Mouse (Mus musculus): Measurements from ENCODE around the gene Vps26a. TPM values are rescaled to one million over a fixed set of nuclear protein-coding genes. Genes with fewer than 3 reads are reported as not detected.
"Not testable (repeated sequence)": the region's sequence is repeated elsewhere in the genome, so short reads cannot be mapped to it uniquely, and the experiment has no call there.

The Vps26a gene
- polyA plus RNA-seq, 1 experiment: 78.1 TPM

DNA sequence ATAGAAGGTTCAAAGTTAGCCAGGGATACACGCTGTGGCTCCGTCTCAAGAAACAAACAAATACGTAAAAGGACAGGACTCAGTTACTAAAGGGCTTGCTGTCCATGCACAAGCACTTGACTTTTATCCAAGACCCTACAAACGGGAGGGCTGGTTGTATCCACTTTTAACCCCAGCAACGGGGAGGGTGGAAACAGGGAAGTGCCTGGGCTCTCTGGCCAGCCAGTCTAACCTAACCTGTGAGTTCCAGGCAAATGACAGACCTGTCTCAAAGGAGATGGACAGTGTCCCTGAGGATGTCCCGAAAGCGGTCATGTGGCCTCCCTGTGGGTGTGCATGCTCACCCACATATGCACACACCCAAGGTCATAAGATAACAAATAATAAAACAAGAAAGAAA lies 15.3 kb upstream of the Vps26a start:
- H3K4me3 ChIP-seq (ENCODE audit: insufficient read depth, low read length): no peak overlapping the region
- no peak overlapping the region for H3K27ac ChIP-seq (ENCODE audit: insufficient read depth, low read length)
- TF ChIP-seq POLR2A (IDR thresholded peaks at IDR 0.05; ENCODE audit: low read depth, low read length) (no peak), CTCF (IDR thresholded peaks at IDR 0.05; ENCODE audit: borderline replicate concordance, insufficient read depth, low read length) (no peak)
- H3K4me1 ChIP-seq (ENCODE audit: control insufficient read depth, insufficient read depth, low read length): no peaks in the 10 kb centered on the region

DNA sequence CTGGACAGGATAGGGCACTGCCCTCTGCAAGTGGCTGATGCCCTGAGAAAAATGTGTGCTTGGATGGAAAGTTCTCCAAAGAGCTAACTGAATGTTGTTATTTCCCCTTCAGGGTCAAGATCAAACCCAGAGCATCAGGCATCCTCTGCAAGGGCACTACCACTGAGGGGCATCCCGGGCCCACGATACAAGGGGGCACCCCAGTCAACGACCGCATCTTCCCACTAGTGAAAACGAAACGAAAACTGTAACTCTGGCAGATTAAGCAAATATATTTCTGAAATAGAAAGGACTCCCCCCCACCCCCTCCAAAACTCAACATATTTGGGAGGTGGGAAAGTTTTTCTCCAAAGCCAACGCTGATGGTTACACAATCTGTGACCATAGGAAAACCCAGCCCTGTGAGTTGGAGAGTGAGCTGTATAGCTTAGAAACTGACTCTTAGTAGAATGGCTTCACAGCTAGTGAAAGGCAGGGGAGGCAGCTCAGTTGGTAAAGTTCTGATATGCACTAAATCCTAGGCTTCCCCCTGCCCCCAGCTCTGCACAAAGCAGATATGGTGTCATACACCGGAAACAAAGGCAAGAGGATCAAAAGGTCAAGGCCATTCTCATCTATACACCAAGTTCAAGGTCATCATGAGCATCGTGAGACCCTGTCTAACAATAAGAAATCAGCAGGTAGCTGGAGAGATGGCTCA lies 14.5 kb upstream of the Vps26a start:
- no peak for TF ChIP-seq CTCF (IDR thresholded peaks at IDR 0.05; ENCODE audit: borderline replicate concordance, insufficient read depth, low read length)
- TF ChIP-seq POLR2A (IDR thresholded peaks at IDR 0.05; ENCODE audit: low read depth, low read length): no peak
- H3K27ac ChIP-seq (ENCODE audit: insufficient read depth, low read length): no peak overlapping the region
- no peak overlapping the region for H3K4me3 ChIP-seq (ENCODE audit: insufficient read depth, low read length)
- no peaks in the 10 kb centered on the region for H3K4me1 ChIP-seq (ENCODE audit: control insufficient read depth, insufficient read depth, low read length)

DNA sequence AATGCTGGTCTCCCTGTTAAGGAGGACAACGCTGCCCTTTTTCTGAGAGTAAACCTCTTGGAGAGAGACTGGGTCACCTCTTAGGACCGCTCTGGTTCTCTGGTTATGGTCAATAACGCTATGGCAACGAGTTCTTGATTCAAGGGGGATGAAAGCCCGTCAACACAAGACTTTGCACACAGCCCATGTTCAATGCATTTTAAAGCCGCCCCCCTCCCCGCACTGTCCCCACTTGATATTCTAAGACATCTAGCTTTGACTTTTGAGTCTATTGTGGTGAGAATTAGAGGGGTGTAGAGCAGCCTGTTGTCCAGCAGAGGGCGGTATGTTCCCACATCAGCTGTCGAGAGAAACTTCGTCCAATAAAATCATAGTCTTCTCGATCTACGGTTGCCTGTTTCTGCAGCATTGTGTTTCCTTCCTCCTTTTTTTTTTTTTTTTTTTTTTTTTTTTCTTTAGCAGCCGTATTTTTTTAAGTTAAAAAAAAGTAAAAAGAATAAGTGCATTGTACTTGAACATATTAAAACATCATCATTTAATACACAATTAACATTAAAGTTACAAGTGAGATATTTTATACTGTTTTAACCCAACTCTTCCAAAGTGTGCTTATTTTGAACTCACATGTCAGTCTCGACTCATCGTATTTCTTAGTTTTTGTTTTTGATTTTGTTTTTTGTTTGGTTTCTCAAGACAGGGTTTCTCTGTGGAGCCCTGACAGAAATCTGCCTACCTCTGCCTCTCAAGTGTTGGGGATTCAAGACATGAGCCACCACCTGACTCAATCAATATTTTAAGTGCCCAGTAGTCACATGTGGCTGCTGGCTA lies 13.7 kb upstream of the Vps26a start:
- Histone ChIP-seq H3K4me1 (ENCODE audit: control insufficient read depth, insufficient read depth, low read length) (no peaks in the 10 kb centered on the region), H3K27ac (ENCODE audit: insufficient read depth, low read length) (no peak overlapping the region), H3K4me3 (ENCODE audit: insufficient read depth, low read length) (no peak overlapping the region)
- TF ChIP-seq POLR2A (IDR thresholded peaks at IDR 0.05; ENCODE audit: low read depth, low read length): no peak
- peak; percentile 79; the same call in 1 of the 2 replicates for TF ChIP-seq CTCF (IDR thresholded peaks at IDR 0.05; ENCODE audit: borderline replicate concordance, insufficient read depth, low read length)

DNA sequence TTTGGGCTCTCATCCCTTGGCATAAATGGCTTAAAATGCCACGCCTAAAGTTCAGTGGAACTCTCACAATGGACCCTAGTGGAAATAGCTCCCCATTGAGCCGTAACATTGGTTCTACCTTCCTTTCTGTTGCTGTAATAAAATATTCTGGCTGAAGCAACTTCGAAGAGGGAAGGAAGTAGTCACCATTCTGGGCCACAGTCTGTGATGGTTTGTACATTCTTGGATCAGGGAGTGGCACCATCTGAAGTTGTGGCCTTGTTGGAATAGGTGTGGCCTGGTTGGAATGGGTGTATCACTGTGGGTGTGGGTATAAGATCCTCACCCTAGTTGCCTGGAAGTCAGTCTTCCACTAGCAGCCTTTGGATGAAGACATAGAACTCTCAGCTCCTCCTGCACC lies 5.1 kb upstream of the Vps26a start:
- H3K4me1 ChIP-seq (ENCODE audit: control insufficient read depth, insufficient read depth, low read length); H3K4me3 ChIP-seq (ENCODE audit: insufficient read depth, low read length); H3K27ac ChIP-seq (ENCODE audit: insufficient read depth, low read length): not testable (repeated sequence)

DNA sequence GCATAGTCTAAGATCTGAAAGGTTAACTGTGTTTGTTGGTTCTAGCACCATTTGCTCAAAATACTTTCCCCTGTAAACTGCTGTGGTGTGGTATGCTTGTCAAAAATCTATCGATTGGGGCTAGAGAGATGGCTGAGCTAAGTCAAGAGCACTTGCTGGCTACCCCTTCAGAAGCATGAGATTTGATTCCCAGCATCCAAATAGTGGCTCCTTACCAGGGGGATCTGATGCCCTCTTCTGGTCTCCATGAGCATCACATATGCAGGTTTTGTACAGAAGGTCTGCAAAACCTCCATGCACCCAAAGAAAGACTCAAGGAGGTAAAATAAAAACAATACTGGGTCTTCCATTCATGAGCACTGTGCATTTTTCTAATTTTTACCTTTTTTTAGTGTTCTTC lies 1.7 kb upstream of the Vps26a start:
- H3K4me1 ChIP-seq (ENCODE audit: control insufficient read depth, insufficient read depth, low read length): peaks cover 2% of the 10 kb centered on the region; the same call in 1 of the 2 replicates
- TF ChIP-seq CTCF (IDR thresholded peaks at IDR 0.05; ENCODE audit: borderline replicate concordance, insufficient read depth, low read length) (no peak), POLR2A (IDR thresholded peaks at IDR 0.05; ENCODE audit: low read depth, low read length) (no peak)
- H3K4me3 ChIP-seq (ENCODE audit: insufficient read depth, low read length): no peak overlapping the region
- H3K27ac ChIP-seq (ENCODE audit: insufficient read depth, low read length): no peak overlapping the region

DNA sequence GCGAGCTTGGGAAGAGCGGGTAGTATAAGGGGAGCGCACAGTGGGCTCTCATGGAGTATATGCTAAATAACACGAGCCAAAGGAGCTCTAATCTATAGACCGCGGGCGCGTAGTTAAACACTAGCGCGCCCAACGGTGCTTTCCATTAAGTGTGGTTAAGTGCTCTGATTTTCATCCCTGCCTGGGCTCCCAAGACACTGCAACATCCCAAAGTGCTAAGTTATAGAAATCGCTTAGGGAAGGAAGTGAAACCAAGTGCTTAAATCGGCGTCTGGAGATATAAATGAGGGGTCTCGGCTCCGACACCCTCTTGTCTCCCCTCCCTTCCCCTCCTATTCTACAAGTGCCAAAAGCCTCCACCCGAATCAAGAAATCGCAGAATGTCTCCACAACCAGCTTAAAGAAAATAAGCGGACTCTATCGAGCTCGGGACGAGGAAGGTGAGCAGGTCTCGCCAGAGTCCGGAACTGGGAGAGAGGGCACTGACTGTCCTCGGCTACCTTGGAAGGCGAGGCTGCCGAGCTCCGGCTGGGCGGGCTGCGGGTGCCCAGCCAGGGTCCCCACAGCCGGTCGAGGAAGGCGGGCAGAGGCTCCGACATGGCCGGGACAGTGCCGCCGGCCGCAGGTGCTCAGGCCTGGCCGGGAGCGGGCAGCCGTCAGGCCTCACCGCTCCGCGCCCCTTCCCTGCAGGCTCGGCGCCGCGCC lies 575 bp downstream of the Vps26a start:
- Histone ChIP-seq H3K27ac (ENCODE audit: insufficient read depth, low read length) (peak overlapping the region; percentile 32), H3K4me3 (ENCODE audit: insufficient read depth, low read length) (peak overlapping the region; percentile 99), H3K4me1 (ENCODE audit: control insufficient read depth, insufficient read depth, low read length) (peaks cover 7% of the 10 kb centered on the region)
- TF ChIP-seq CTCF (IDR thresholded peaks at IDR 0.05; ENCODE audit: borderline replicate concordance, insufficient read depth, low read length) (no peak), POLR2A (IDR thresholded peaks at IDR 0.05; ENCODE audit: low read depth, low read length) (no peak)

DNA sequence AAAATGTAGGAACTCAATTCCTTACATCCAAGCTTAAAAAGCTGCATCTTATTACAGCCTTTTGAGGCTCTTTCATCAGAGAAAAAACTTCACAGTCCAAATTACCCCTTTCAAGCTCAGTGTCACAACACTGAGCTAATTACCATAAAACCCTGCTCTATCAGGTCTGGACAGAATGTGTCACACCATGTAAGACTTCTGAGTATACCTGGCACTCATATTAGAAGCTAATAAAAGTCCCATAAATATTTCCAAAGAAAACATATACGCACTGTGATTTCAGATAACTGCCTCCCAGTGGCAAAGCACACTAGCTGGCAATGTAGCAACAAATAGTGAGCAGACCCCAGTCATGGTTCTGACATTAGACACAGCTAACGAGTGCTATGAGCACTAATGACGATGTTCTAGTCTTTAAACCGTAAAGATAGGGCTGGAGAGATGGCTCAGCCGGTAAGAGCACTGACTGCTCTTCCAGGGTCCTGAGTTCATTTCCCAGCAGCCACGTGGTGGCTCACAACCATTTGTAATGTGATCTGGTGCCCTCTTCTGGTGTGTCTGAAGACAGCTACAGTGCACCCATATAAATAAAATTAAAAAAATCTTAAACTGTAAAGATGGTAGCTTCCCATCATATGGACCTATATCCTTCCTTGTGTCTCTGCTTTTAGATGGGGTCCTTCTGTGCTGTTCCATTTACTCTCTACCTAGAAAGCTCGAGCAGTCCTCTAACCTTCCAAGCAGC lies 5.3 kb downstream of the Vps26a start:
- no peak for TF ChIP-seq POLR2A (IDR thresholded peaks at IDR 0.05; ENCODE audit: low read depth, low read length)
- TF ChIP-seq CTCF (IDR thresholded peaks at IDR 0.05; ENCODE audit: borderline replicate concordance, insufficient read depth, low read length): no peak
- no peak overlapping the region for H3K4me3 ChIP-seq (ENCODE audit: insufficient read depth, low read length)
- peak overlapping the region; percentile 1; the same call in 1 of the 2 replicates for H3K27ac ChIP-seq (ENCODE audit: insufficient read depth, low read length)
- H3K4me1 ChIP-seq (ENCODE audit: control insufficient read depth, insufficient read depth, low read length): peaks cover 7% of the 10 kb centered on the region

DNA sequence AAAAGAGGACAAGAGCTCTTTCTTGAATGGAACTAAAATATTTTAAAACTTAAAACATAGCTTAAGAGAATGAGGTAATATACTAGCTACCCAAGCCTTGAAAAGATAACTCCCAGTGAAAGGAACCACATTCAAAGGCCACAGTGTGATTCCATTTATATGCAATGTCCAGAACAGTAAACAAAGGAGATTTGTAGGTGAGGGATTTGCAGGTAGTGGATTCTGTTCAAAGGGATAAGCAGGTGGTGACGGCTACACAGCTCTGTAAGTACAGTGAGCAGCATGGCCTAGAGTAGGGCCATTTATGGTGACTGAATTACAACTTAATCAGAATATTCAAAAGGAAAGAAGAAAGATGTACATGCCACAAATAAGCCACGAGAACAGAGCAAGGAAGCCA lies 9.6 kb downstream of the Vps26a start:
- Histone ChIP-seq H3K27ac (ENCODE audit: insufficient read depth, low read length) (no peak overlapping the region), H3K4me1 (ENCODE audit: control insufficient read depth, insufficient read depth, low read length) (peaks cover 4% of the 10 kb centered on the region; the same call in 1 of the 2 replicates), H3K4me3 (ENCODE audit: insufficient read depth, low read length) (no peak overlapping the region)
- no peak for TF ChIP-seq CTCF (IDR thresholded peaks at IDR 0.05; ENCODE audit: borderline replicate concordance, insufficient read depth, low read length)
- no peak for TF ChIP-seq POLR2A (IDR thresholded peaks at IDR 0.05; ENCODE audit: low read depth, low read length)

DNA sequence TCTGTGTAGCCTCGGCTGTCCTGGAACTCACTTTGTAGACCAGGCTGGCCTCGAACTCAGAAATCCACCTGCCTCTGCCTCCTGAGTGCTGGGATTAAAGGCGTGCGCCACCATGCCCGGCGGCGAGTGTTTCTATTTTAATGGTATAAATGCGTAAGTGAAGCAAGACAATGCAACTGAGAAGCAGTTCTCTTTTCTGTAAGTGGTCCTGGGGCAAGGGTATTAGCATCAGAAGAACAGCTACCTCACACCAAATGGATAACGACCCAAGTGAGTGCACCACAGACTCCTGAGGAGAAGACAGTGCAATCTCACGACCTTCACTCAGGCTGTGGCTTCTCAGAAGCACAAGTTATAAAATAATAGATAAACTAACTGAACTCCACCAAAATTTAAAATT lies 11.7 kb downstream of the Vps26a start:
- Histone ChIP-seq H3K4me3 (ENCODE audit: insufficient read depth, low read length) (no peak overlapping the region), H3K4me1 (ENCODE audit: control insufficient read depth, insufficient read depth, low read length) (no peaks in the 10 kb centered on the region; the same call in 1 of the 2 replicates), H3K27ac (ENCODE audit: insufficient read depth, low read length) (no peak overlapping the region)
- TF ChIP-seq POLR2A (IDR thresholded peaks at IDR 0.05; ENCODE audit: low read depth, low read length) (no peak), CTCF (IDR thresholded peaks at IDR 0.05; ENCODE audit: borderline replicate concordance, insufficient read depth, low read length) (no peak)
